Mouse (Mus musculus) megakaryocyte, embryonic 14.5 days (primary cell): Measurements from ENCODE around the gene Cxcl9. TPM values are rescaled to one million over a fixed set of nuclear protein-coding genes. Genes with fewer than 3 reads are reported as not detected.

ENCODE experiments used
- H3K27me3 ChIP-seq: replicated peaks from 2 replicates; pipeline ENCODE3; 2012; ENCODE audit warnings: inconsistent platforms
- H3K36me3 ChIP-seq: replicated peaks from 2 replicates; pipeline ENCODE3; 2012; ENCODE audit warnings: low read length, inconsistent platforms, mixed read lengths
- H3K4me1 ChIP-seq: 2 replicates; pipeline ENCODE4 v1.6.1; 2012; ENCODE audit warnings: inconsistent platforms
- H3K4me3 ChIP-seq: replicated peaks from 2 replicates; pipeline ENCODE3; 2012; ENCODE audit warnings: moderate library complexity, mild to moderate bottlenecking, inconsistent platforms
- H3K9me3 ChIP-seq: 2 replicates; pipeline ENCODE4 v1.6.1; 2012; ENCODE audit warnings: inconsistent platforms
- FLI1 ChIP-seq: IDR thresholded peaks from 2 replicates; pipeline ENCODE4 v1.6.1; 2012; ENCODE audit warnings: low read length, inconsistent platforms, mixed read lengths
- GATA1 ChIP-seq: IDR thresholded peaks from 3 replicates; pipeline ENCODE4 v1.6.1; 2012; ENCODE audit warnings: mixed read lengths, low read length, inconsistent platforms, borderline replicate concordance
- polyA plus RNA-seq: library from polyadenylated mRNA; stranded (reverse); fragments of >175 nt; gene quantifications from 2 replicates; pipeline ENCODE4 v1.2.3, GENCODE M21; 2012; ENCODE audit warnings: low replicate concordance; ENCODE audit not compliant: insufficient read depth

The Cxcl9 gene
- polyA plus RNA-seq, 1 experiment: not detected

DNA sequence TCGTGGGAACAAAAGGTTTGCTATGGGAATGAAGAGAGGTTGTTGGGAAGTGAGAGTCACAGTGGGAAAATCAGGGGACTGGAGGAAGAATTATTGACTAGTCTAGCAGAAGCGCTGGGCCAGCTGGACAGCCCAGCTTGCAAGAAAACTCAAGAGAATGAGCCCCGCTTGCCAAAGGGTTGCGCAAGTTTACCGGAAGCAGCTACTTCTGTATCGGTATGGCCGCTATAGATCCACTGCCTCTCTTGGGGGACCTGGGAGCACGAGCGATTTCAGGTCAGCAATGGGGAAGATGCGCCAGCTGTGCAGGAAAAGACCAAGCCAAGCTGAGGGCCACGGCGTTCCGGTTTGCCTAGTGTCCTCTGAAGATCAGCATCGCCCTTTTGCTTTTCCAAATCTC, 9.3 kb downstream of the Cxcl9 start:
- H3K36me3 ChIP-seq: no peaks in the 10 kb centered on the region

DNA sequence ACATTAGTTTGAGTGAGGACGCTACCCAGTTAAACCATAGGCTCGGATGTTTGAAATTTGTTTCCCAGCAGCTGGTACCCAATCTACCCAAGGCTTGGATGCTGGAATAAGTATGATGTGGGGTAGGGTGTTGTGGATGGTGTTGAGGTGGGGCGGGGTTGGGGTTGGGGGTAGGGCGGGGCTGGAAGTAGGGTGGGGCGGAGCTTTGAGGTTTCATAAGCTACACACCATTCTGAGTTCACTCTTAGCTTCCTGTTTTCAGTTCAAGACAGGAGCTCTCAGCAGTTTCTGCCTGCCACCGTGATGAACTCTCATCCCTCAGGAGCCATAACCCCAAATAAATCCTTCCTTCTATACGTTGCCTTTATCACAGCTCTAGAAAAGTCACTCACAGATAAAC, 9.8 kb downstream of the Cxcl9 start:
- peaks cover 7% of the 10 kb centered on the region for H3K27me3 ChIP-seq
- H3K36me3 ChIP-seq: no peaks in the 10 kb centered on the region
- H3K4me3 ChIP-seq: no peak overlapping the region
- H3K9me3 ChIP-seq: no peaks in the 10 kb centered on the region
- TF ChIP-seq GATA1 (no peak), FLI1 (no peak)
- peaks cover 20% of the 10 kb centered on the region for H3K4me1 ChIP-seq

More for the DNA sequence above, 9.3 kb downstream of the Cxcl9 start:
- no peak for TF ChIP-seq GATA1
- no peak for TF ChIP-seq FLI1
- Histone ChIP-seq H3K9me3 (no peaks in the 10 kb centered on the region), H3K27me3 (peaks cover 9% of the 10 kb centered on the region), H3K4me1 (peaks cover 15% of the 10 kb centered on the region), H3K4me3 (no peak overlapping the region)

DNA sequence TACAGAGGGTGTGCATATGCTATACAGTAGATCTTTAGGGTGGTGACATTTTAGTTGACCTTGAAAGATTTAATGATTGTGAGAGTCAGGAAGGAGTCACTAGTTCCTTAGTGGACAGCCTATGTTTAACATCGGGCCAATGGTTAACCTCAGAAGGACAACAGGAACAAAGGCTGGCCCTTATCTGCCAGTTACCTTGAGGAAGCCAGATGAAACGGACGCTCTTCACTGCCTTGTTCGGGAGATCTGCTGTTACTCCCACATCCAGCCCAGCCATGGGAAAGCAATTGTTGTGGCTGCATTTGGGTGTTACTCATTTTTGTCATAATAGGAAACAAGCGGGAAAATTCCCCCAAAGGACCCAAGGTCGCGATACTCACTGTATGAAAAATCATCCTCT, 14.1 kb downstream of the Cxcl9 start:
- TF ChIP-seq FLI1 (no peak), GATA1 (no peak)
- peaks cover 44% of the 10 kb centered on the region for H3K4me1 ChIP-seq
- no peaks in the 10 kb centered on the region for H3K36me3 ChIP-seq
- H3K27me3 ChIP-seq: no peaks in the 10 kb centered on the region
- no peaks in the 10 kb centered on the region for H3K9me3 ChIP-seq
- H3K4me3 ChIP-seq: no peak overlapping the region

DNA sequence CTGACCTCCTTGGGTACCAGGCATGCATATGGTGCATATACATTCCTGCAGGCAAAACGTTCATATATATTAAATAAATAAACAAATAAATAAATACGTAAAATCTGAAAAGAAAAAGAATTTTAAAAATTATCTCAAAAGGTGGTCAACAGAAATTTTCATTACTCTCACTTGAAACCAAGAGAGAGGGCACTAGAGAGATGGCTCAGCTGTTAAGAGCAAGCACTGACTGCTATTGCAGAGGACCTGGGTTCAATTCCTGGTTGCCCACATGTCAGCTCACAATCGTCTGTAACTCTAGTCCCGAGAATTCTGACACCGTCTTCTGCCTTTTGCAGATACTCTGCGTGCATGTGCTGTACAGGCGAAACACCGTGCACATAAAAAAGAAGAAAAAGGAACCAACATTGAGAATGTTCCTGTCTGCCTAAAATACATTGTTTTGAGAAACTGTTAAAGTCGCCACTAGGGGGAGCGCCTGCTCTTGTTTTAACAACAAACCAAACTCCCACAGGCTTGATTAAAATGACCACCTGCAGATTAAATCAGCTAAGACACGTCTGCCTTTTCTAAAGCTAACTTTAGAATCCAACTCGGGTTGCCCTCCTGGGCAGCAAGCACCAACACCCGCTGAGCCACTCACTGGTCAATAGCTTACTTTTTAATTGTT, 15.7 kb downstream of the Cxcl9 start:
- TF ChIP-seq FLI1: no peak
- TF ChIP-seq GATA1: no peak
- no peaks in the 10 kb centered on the region for H3K9me3 ChIP-seq
- H3K4me3 ChIP-seq: peak overlapping the region; percentile 80
- peaks cover 60% of the 10 kb centered on the region for H3K4me1 ChIP-seq
- H3K36me3 ChIP-seq: peaks cover 4% of the 10 kb centered on the region
- H3K27me3 ChIP-seq: no peaks in the 10 kb centered on the region

DNA sequence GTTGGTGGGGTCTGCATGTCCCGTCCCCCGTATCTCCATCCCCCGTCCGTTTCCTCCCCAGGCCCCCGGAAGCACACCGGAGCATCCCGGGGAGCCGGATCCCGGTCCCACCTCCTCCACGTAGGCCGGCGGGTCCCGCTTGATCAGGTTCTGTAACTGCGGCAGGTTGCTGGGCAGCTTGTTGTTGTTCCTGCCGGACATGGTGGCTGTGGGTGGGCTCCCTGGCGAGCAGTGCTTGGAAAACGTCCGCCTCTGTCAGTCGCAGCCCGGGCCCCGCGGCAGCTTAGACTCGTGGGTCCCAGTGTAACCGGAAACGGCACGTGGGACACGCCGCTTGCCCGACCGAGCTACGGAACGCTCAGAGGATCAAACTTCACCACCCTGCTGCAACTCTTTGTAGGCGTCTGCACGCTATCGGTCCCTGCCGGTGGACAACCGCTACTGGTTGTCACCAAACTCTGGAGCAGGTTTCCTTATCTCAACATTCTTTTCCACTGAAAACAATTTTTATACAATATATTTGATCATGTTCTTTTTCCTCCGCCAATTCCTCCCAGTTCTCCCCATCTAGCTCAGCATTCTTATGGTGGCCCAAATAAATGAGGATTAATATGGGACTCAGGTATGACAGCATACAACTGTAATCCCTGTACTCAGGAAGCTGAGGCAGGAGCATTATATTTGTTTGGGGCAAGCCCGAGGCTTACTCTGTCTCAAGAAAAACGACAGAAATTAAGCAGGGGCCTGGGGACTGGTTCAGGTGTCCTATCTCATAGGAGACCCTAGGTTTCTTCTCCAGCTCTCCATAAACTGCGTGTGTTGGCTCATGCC, 18.0 kb downstream of the Cxcl9 start, which contains the start of gene Sdad1:
Gene Sdad1 (minus strand): TSS at position 799 of the 831 bp plus-strand sequence.
- TF ChIP-seq GATA1 (no peak), FLI1 (0 out of 2 replicates have a peak, but pooled peaks have one; percentile 56)
- Histone ChIP-seq H3K4me1 (peaks cover 67% of the 10 kb centered on the region), H3K27me3 (no peaks in the 10 kb centered on the region), H3K9me3 (no peaks in the 10 kb centered on the region), H3K4me3 (peak within 1 kb of the TSS; percentile 96), H3K36me3 (peaks cover 27% of the 10 kb centered on the region)

DNA sequence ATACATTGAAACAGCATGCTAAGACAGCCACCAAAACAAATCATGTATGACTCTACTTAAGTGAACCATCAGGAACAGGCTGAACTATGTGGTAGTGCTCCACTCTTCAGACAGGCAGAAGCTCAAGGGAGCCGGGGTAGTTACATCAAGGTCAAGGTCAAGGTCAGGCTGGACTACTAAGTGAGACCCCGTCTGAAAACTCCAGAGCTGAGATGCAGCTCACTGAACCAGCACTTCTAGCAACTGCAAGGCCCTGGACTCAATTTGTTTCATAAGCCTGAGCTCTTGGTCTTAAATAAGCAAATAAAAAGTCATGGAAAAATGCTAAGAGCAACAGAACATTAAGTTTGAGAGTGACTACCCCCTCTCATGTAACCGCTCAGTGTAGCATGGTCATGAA, 23.6 kb downstream of the Cxcl9 start:
- Histone ChIP-seq H3K36me3 (peaks cover 83% of the 10 kb centered on the region), H3K4me1 (peaks cover 30% of the 10 kb centered on the region), H3K27me3 (no peaks in the 10 kb centered on the region), H3K4me3 (no peak overlapping the region), H3K9me3 (no peaks in the 10 kb centered on the region)
- TF ChIP-seq FLI1 (no peak), GATA1 (no peak)

DNA sequence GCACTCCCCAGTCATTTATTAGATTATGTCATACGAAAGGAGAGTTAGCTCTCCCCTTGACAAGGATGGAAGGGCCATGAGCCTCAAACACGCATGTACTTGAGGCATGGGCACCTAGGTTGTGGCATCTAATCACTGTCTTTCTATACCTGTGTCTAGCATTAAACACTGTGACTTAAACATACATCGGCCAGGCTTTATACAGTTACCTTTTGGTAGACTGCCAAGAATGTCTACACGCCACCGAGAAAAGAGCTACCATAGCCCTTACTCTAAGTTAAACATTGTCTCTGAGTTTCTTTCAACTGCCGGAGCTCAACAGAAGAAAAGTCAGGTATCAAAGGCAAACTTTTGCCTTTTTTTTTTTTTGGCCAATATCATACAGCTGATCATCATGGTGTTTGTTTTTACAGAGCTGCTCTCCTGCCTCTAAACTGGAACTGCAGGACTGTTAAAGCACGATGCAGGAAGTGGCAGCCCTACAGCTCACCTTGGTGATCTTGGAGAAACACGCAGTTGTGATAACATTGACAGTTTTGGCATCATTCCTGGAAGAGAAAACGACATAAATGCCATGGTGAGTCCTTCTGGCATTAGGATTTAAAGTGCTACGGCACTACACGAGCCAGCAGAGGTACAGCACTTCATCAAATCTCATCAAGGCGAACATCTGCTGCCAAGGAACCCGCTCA, 25.6 kb downstream of the Cxcl9 start:
- TF ChIP-seq FLI1 (no peak), GATA1 (no peak)
- H3K4me1 ChIP-seq: peaks cover 10% of the 10 kb centered on the region
- no peak overlapping the region for H3K4me3 ChIP-seq
- no peaks in the 10 kb centered on the region for H3K27me3 ChIP-seq
- peaks cover 95% of the 10 kb centered on the region for H3K36me3 ChIP-seq
- no peaks in the 10 kb centered on the region for H3K9me3 ChIP-seq

DNA sequence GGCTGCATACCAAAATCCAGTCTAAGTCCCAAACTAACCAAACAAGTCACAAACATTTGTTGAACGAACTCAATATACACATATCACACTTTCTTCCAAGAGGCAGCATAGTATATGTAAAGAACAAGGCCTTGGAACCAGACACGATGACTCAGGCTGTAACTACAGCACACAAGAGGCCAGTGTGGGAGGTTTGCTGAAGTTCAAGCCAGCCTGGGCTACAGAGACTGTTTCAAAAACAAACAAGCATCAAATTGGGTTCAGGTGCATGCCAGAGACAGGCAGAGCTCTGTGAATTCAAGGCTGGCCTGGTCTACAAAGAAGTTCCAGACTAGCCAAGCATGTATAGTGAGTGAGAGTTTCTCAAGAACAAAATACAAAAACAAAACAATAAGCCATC, 33.4 kb downstream of the Cxcl9 start:
- H3K4me3 ChIP-seq: no peak overlapping the region
- TF ChIP-seq GATA1 (no peak), FLI1 (no peak)
- no peaks in the 10 kb centered on the region for H3K9me3 ChIP-seq
- peaks cover 26% of the 10 kb centered on the region for H3K4me1 ChIP-seq
- peaks cover 93% of the 10 kb centered on the region for H3K36me3 ChIP-seq
- no peaks in the 10 kb centered on the region for H3K27me3 ChIP-seq

DNA sequence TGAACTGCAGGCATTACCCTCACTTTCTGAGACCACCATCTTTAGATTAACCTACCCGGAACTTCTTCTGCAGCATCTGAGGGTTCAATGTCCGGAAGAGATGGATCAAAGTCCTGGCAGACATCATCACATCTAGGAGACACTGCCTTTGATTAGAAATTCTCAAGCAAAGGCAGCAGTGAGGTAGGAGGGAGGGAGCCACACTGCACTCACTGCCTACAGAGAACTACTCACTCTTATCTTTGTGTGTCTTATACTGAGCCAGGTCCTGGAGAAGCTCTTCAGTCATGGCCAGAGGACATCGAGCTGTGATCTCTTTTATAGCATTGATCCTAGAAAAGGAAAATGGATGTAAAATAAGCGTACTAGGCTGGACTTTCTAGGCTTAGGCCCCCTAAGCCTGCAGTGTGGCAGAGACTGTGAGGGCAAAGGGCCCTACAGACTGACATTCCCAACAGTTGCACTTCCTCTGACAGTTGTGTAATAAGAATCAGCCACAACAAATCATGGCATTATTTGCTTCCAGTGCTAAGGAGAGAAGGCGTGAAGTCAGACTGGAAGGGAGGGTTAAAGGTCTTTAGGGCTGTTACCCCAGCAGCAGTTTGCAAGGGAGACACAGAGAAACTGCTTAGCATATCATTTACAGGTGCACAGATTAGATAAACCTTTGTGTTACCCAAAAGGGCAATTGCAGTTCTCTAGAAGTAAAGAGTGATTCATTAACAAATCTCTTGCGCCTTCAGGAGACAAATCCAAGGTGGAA, 36.0 kb downstream of the Cxcl9 start:
- H3K4me1 ChIP-seq: peaks cover 24% of the 10 kb centered on the region
- H3K27me3 ChIP-seq: no peaks in the 10 kb centered on the region
- peaks cover 96% of the 10 kb centered on the region for H3K36me3 ChIP-seq
- H3K4me3 ChIP-seq: no peak overlapping the region
- no peak for TF ChIP-seq FLI1
- TF ChIP-seq GATA1: no peak
- H3K9me3 ChIP-seq: no peaks in the 10 kb centered on the region
